Mouse (Mus musculus) heart, embryonic 12.5 days (tissue): Measurements from ENCODE around the gene Slc25a13. TPM values are rescaled to one million over a fixed set of nuclear protein-coding genes. Genes with fewer than 3 reads are reported as not detected.

Experiments used
- ATAC-seq: fragments of 200-750 bp; cut with Nextera tagmentation; 2 replicates; pipeline ENCODE4 v1.8.0; 2017; ENCODE audit warnings: moderate TSS enrichment, moderate library complexity; ENCODE audit not compliant: insufficient number of reproducible peaks, low FRiP score
- H3K27ac ChIP-seq: fragments of 300-500 bp; sonication (generic); 2 replicates; pipeline ENCODE4 v1.5.1; 2016; ENCODE audit warnings: mild to moderate bottlenecking, moderate library complexity; ENCODE audit not compliant: poor library complexity, severe bottlenecking
- H3K27me3 ChIP-seq: fragments of 300-500 bp; sonication (generic); replicated peaks from 2 replicates; pipeline ENCODE4 v1.6.1; 2016; ENCODE audit warnings: mild to moderate bottlenecking, moderate library complexity
- H3K36me3 ChIP-seq: fragments of 300-500 bp; sonication (generic); 2 replicates; pipeline ENCODE4 v1.6.1; 2016; ENCODE audit warnings: mild to moderate bottlenecking, moderate library complexity
- H3K4me1 ChIP-seq: fragments of 300-500 bp; sonication (generic); replicated peaks from 2 replicates; pipeline ENCODE4 v1.6.1; 2016; ENCODE audit warnings: mild to moderate bottlenecking
- H3K4me2 ChIP-seq: fragments of 300-500 bp; sonication (generic); 2 replicates; pipeline ENCODE4 v1.6.1; 2016; ENCODE audit warnings: mild to moderate bottlenecking, moderate library complexity
- H3K4me3 ChIP-seq: fragments of 300-500 bp; sonication (generic); 2 replicates; pipeline ENCODE4 v1.5.1; 2016; ENCODE audit warnings: mild to moderate bottlenecking
- H3K9ac ChIP-seq: fragments of 300-500 bp; sonication (generic); 2 replicates; pipeline ENCODE4 v1.6.1; 2016; ENCODE audit warnings: mild to moderate bottlenecking, moderate library complexity
- H3K9me3 ChIP-seq: fragments of 300-500 bp; sonication (generic); replicated peaks from 2 replicates; pipeline ENCODE4 v1.6.1; 2016; ENCODE audit warnings: mild to moderate bottlenecking, moderate library complexity
- WGBS: fragments of 180-500 bp; shearing (Covaris S2); methylation state at CpG from one replicate; pipeline ENCODE4 v1.1.7; 2016; 5-methylcytosine and 5-hydroxymethylcytosine counted together
- polyA plus RNA-seq: library from polyadenylated mRNA; unstranded; fragments of >200 nt; fragmentation: Nextera tagmentation; extraction: Ambion mirVana; gene quantifications from 2 replicates; pipeline ENCODE4 v1.2.1, GENCODE M21; 2016

The Slc25a13 gene
- polyA plus RNA-seq, 1 experiment from 2014 or later = 80.5 TPM

GRCm38 (mm10) chr6:6112767-6113528 lies 104.0 kb downstream of the Slc25a13 start:
- no peak overlapping the region for H3K4me2 ChIP-seq
- no peak overlapping the region for H3K27ac ChIP-seq
- H3K9me3 ChIP-seq = no peaks in the 10 kb centered on the region
- H3K9ac ChIP-seq = no peak overlapping the region
- no peak overlapping the region for H3K4me3 ChIP-seq
- peaks cover 40% of the 10 kb centered on the region for H3K36me3 ChIP-seq
- no peaks in the 10 kb centered on the region for H3K27me3 ChIP-seq
- H3K4me1 ChIP-seq = no peaks in the 10 kb centered on the region
- no peak for ATAC-seq
- WGBS = 72% methylated on average over 10 of the region's 10 CpGs

- no peak overlapping the region for H3K4me3 ChIP-seq
- H3K27me3 ChIP-seq = no peaks in the 10 kb centered on the region
- peaks cover 8% of the 10 kb centered on the region; the same call in 1 of the 2 replicates for H3K4me1 ChIP-seq
- WGBS = 62% methylated on average over 5 of the region's 5 CpGs
- peak; percentile 42; the same call in 1 of the 2 replicates for ATAC-seq
- H3K36me3 ChIP-seq = peaks cover 26% of the 10 kb centered on the region
- H3K9me3 ChIP-seq = no peaks in the 10 kb centered on the region
- H3K9ac ChIP-seq = no peak overlapping the region
- no peak overlapping the region for H3K27ac ChIP-seq
- H3K4me2 ChIP-seq = no peak overlapping the region
Observed at GRCm38 (mm10) chr6:6107419-6107966, 109.5 kb downstream of the Slc25a13 start.

- Histone ChIP-seq H3K36me3 (peaks cover 26% of the 10 kb centered on the region), H3K4me1 (peaks cover 8% of the 10 kb centered on the region; the same call in 1 of the 2 replicates), H3K9ac (no peak overlapping the region), H3K4me2 (no peak overlapping the region), H3K9me3 (no peaks in the 10 kb centered on the region), H3K27me3 (no peaks in the 10 kb centered on the region), H3K4me3 (no peak overlapping the region), H3K27ac (no peak overlapping the region)
- ATAC-seq = no peak
- 90% methylated on average over 9 of the region's 9 CpGs for WGBS
Observed at GRCm38 (mm10) chr6:6105586-6105985, 111.4 kb downstream of the Slc25a13 start.

GRCm38 (mm10) chr6:6103469-6103868 lies 113.5 kb downstream of the Slc25a13 start:
- no peak overlapping the region for H3K27ac ChIP-seq

GRCm38 (mm10) chr6:6101605-6102004 lies 115.4 kb downstream of the Slc25a13 start:
- Histone ChIP-seq H3K27ac (no peak overlapping the region), H3K9me3 (no peaks in the 10 kb centered on the region), H3K4me1 (peaks cover 8% of the 10 kb centered on the region; the same call in 1 of the 2 replicates), H3K9ac (no peak overlapping the region), H3K4me3 (no peak overlapping the region), H3K36me3 (peaks cover 30% of the 10 kb centered on the region), H3K27me3 (no peaks in the 10 kb centered on the region), H3K4me2 (no peak overlapping the region)
- ATAC-seq = no peak
- 82% methylated on average over 4 of the region's 4 CpGs for WGBS

More at GRCm38 (mm10) chr6:6103469-6103868, 113.5 kb downstream of the Slc25a13 start:
- Histone ChIP-seq H3K27me3 (no peaks in the 10 kb centered on the region), H3K9me3 (no peaks in the 10 kb centered on the region), H3K36me3 (peaks cover 31% of the 10 kb centered on the region), H3K4me3 (no peak overlapping the region), H3K9ac (no peak overlapping the region), H3K4me2 (no peak overlapping the region), H3K4me1 (peaks cover 8% of the 10 kb centered on the region; the same call in 1 of the 2 replicates)
- no peak for ATAC-seq
- 67% methylated on average over 2 of the region's 2 CpGs for WGBS

- H3K4me2 ChIP-seq = no peak overlapping the region
- H3K36me3 ChIP-seq = peaks cover 36% of the 10 kb centered on the region
- no peaks in the 10 kb centered on the region for H3K9me3 ChIP-seq
- H3K4me1 ChIP-seq = peaks cover 8% of the 10 kb centered on the region; the same call in 1 of the 2 replicates
- WGBS = 66% methylated on average over 9 of the region's 9 CpGs
- H3K27ac ChIP-seq = no peak overlapping the region
- no peak overlapping the region for H3K9ac ChIP-seq
- no peak overlapping the region for H3K4me3 ChIP-seq
- no peak for ATAC-seq
- H3K27me3 ChIP-seq = no peaks in the 10 kb centered on the region
Observed at GRCm38 (mm10) chr6:6100892-6101480, 116.0 kb downstream of the Slc25a13 start.

GRCm38 (mm10) chr6:6093978-6094377 lies 123.0 kb downstream of the Slc25a13 start:
- no peak overlapping the region for H3K4me3 ChIP-seq
- no peak overlapping the region for H3K9ac ChIP-seq
- H3K4me1 ChIP-seq = no peaks in the 10 kb centered on the region
- H3K27me3 ChIP-seq = no peaks in the 10 kb centered on the region
- WGBS = 89% methylated on average over 3 of the region's 3 CpGs
- H3K36me3 ChIP-seq = peaks cover 31% of the 10 kb centered on the region
- H3K4me2 ChIP-seq = no peak overlapping the region
- no peak overlapping the region for H3K27ac ChIP-seq
- no peaks in the 10 kb centered on the region for H3K9me3 ChIP-seq
- ATAC-seq = no peak

- Histone ChIP-seq H3K27ac (no peak overlapping the region), H3K4me2 (no peak overlapping the region), H3K9ac (no peak overlapping the region), H3K9me3 (no peaks in the 10 kb centered on the region), H3K4me3 (no peak overlapping the region), H3K27me3 (no peaks in the 10 kb centered on the region), H3K36me3 (peaks cover 27% of the 10 kb centered on the region), H3K4me1 (no peaks in the 10 kb centered on the region)
- no peak for ATAC-seq
- WGBS = 70% methylated on average over 3 of the region's 3 CpGs
Observed at GRCm38 (mm10) chr6:6093522-6093921, 123.5 kb downstream of the Slc25a13 start.

- H3K9ac ChIP-seq = no peak overlapping the region
- H3K27ac ChIP-seq = no peak overlapping the region
- H3K36me3 ChIP-seq = peaks cover 25% of the 10 kb centered on the region
- H3K27me3 ChIP-seq = no peaks in the 10 kb centered on the region
- no peak for ATAC-seq
- no peak overlapping the region for H3K4me2 ChIP-seq
- H3K4me3 ChIP-seq = no peak overlapping the region
- no peaks in the 10 kb centered on the region for H3K9me3 ChIP-seq
- no peaks in the 10 kb centered on the region for H3K4me1 ChIP-seq
- WGBS = 88% methylated on average over 10 of the region's 10 CpGs
Observed at GRCm38 (mm10) chr6:6092497-6092896, 124.5 kb downstream of the Slc25a13 start.

GRCm38 (mm10) chr6:6091016-6091415 lies 126.0 kb downstream of the Slc25a13 start:
- Histone ChIP-seq H3K27me3 (no peaks in the 10 kb centered on the region), H3K27ac (no peak overlapping the region), H3K4me2 (no peak overlapping the region), H3K4me3 (no peak overlapping the region), H3K9me3 (no peaks in the 10 kb centered on the region), H3K4me1 (no peaks in the 10 kb centered on the region), H3K9ac (no peak overlapping the region), H3K36me3 (peaks cover 24% of the 10 kb centered on the region)
- WGBS = 80% methylated on average over 3 of the region's 3 CpGs
- no peak for ATAC-seq

GRCm38 (mm10) chr6:6088151-6088550 lies 128.8 kb downstream of the Slc25a13 start:
- no peak overlapping the region for H3K4me3 ChIP-seq
- no peaks in the 10 kb centered on the region for H3K9me3 ChIP-seq
- no peak overlapping the region for H3K27ac ChIP-seq
- no peak overlapping the region for H3K4me2 ChIP-seq
- no peaks in the 10 kb centered on the region for H3K27me3 ChIP-seq
- no peaks in the 10 kb centered on the region for H3K4me1 ChIP-seq
- no peak for ATAC-seq
- peaks cover 15% of the 10 kb centered on the region for H3K36me3 ChIP-seq
- 61% methylated on average over 4 of the region's 4 CpGs for WGBS
- no peak overlapping the region for H3K9ac ChIP-seq
